Mouse (Mus musculus): ENCODE results near the gene Rab6a. TPM values are rescaled to one million over a fixed set of nuclear protein-coding genes. Genes with fewer than 3 reads are reported as not detected.

Rab6a gene
- polyA plus RNA-seq, 1 experiment from 2014 or later, result 76.5 TPM

DNA sequence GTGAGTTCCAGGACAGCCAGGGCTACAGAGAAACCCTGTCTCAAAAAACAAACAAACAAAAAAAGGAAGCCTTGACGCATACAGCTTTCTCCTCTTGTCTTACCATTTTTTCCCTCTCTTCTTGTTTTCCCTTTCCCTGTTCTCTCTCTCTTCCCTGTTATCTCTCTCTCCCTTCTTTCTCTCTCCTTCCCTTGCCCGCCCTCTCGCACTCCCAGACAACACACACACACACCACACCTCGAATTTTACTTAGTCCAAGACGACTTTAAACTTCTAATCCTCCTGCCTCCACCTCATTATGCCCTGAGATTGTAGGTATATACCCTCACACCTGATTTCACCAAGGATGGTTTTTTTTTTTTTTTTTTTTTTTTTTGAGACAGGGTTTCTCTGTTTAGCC, 76.9 kb downstream of the Rab6a start:
- no peak for ATAC-seq (replicated peaks; ENCODE audit: extremely low read depth, insufficient read depth, low FRiP score)
- H3K36me3 ChIP-seq (ENCODE audit: control insufficient read depth, insufficient read depth), result no peaks in the 10 kb centered on the region
- no peak overlapping the region for H3K4me2 ChIP-seq (ENCODE audit: low read depth, low read length)
- no peaks in the 10 kb centered on the region for H3K9me3 ChIP-seq (replicated peaks; ENCODE audit: control insufficient read depth, low read length)
- no peak overlapping the region for H3K27ac ChIP-seq (ENCODE audit: low read length)
- H3K27me3 ChIP-seq (ENCODE audit: control insufficient read depth, insufficient read depth, low read length), result no peaks in the 10 kb centered on the region
- H3K4me3 ChIP-seq (ENCODE audit: low read length), result no peak overlapping the region
- H3K9ac ChIP-seq (ENCODE audit: low read length), result no peak overlapping the region
- no peaks in the 10 kb centered on the region for H3K4me1 ChIP-seq (ENCODE audit: control insufficient read depth, insufficient read depth, low read length)
- 59% methylated on average over 5 of the region's 5 CpGs for WGBS

DNA sequence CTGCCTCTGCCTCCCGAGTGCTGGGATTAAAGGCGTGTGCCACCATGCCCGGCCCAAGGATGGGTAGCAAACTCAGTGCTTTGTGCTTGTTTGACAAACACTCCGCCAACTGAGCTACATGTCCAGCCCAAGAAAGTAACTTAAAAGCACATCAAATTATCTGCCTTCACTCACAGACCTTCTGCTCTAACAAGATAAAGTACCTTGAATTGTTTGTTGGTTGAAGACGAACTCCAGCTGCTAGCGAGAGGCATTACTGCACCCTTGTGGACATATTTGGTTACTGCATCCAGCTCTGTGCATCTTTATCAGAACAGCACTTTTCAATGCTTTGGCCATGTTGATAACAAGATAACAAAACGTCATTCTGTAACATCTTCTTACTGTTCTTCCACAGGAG, 77.3 kb downstream of the Rab6a start:
- Histone ChIP-seq H3K4me1 (ENCODE audit: control insufficient read depth, insufficient read depth, low read length) (no peaks in the 10 kb centered on the region), H3K27ac (ENCODE audit: low read length) (no peak overlapping the region), H3K36me3 (ENCODE audit: control insufficient read depth, insufficient read depth) (no peaks in the 10 kb centered on the region), H3K4me2 (ENCODE audit: low read depth, low read length) (no peak overlapping the region), H3K9ac (ENCODE audit: low read length) (no peak overlapping the region), H3K4me3 (ENCODE audit: low read length) (no peak overlapping the region), H3K9me3 (replicated peaks; ENCODE audit: control insufficient read depth, low read length) (no peaks in the 10 kb centered on the region), H3K27me3 (ENCODE audit: control insufficient read depth, insufficient read depth, low read length) (no peaks in the 10 kb centered on the region)
- 50% methylated on average over 7 of the region's 7 CpGs for WGBS
- no peak for ATAC-seq (replicated peaks; ENCODE audit: extremely low read depth, insufficient read depth, low FRiP score)

DNA sequence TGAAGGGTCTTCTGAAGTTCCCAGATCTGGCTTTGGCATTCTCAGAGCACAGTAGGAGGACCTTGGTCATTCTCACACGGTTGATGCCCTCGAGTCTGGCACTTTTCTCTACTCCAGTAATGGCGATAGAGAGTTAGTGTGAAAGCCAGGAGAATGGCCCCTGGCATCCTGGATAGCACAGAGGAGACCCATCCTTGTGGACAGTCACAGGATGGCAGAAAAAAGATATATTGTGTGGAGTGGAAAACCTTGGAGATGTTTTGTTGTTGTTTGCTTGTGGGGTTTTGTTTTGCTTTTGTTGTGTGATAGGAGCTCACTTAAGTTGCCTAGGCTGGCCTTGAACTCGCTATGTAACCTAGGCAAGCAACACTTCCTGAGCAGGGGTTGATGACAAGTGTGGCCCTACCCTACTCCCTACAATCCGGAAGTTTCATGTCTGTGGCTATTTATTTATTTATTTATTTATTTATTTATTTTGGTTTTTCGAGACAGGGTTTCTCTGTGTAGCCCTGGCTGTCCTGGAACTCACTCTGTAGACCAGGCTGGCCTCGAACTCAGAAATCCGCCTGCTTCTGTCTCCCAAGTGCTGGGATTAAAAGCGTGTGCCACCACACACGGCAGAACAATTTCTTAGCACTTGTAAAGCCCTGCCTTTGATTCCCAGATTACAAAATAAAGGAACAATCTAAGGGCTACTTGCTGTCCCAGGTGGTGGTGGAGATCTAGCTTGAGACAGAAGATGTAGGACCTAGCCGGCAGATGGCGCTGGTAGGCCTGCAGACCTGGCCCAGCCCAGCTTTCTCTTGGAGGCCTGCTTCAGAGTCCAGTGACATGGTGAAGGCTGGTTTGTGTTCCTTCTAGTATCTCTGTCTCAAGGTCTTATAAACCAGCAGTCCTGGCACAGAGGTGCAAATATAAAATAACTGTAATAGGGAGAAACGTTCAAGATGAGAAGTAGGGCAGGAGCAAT, 78.1 kb downstream of the Rab6a start:
- H3K36me3 ChIP-seq (ENCODE audit: control insufficient read depth, insufficient read depth), result no peaks in the 10 kb centered on the region
- H3K27ac ChIP-seq (ENCODE audit: low read length), result no peak overlapping the region
- WGBS, result 40% methylated on average over 13 of the region's 13 CpGs
- no peaks in the 10 kb centered on the region for H3K4me1 ChIP-seq (ENCODE audit: control insufficient read depth, insufficient read depth, low read length)
- H3K9ac ChIP-seq (ENCODE audit: low read length), result no peak overlapping the region
- H3K4me3 ChIP-seq (ENCODE audit: low read length), result no peak overlapping the region
- no peak; the same call in 1 of the 2 replicates for ATAC-seq (replicated peaks; ENCODE audit: extremely low read depth, insufficient read depth, low FRiP score)
- no peaks in the 10 kb centered on the region for H3K9me3 ChIP-seq (replicated peaks; ENCODE audit: control insufficient read depth, low read length)
- H3K4me2 ChIP-seq (ENCODE audit: low read depth, low read length), result no peak overlapping the region
- H3K27me3 ChIP-seq (ENCODE audit: control insufficient read depth, insufficient read depth, low read length), result no peaks in the 10 kb centered on the region

DNA sequence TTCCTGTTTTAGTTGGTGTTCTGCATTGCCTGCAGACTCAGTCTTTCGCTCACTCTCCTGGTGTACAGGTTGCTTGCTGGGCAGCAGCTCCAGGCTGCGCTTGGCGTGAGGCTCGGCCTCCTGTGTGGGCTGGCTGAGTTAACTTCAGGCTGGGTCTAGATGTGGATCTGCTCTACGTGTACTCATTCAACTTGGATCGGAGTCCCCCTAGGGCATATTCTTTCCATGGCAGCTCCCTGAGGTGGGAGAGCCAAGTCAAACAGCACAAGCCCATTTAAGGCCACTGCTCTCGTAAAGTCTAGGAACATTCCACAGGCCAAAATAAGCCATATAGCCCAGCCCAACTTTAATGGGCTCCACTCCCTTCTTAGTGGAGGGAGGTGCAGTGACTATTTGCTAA, 81.3 kb downstream of the Rab6a start:
- Histone ChIP-seq H3K9ac (ENCODE audit: low read length) (no peak overlapping the region), H3K9me3 (replicated peaks; ENCODE audit: control insufficient read depth, low read length) (no peaks in the 10 kb centered on the region), H3K4me3 (ENCODE audit: low read length) (no peak overlapping the region), H3K4me2 (ENCODE audit: low read depth, low read length) (no peak overlapping the region), H3K27me3 (ENCODE audit: control insufficient read depth, insufficient read depth, low read length) (no peaks in the 10 kb centered on the region), H3K36me3 (ENCODE audit: control insufficient read depth, insufficient read depth) (no peaks in the 10 kb centered on the region), H3K4me1 (ENCODE audit: control insufficient read depth, insufficient read depth, low read length) (no peaks in the 10 kb centered on the region), H3K27ac (ENCODE audit: low read length) (no peak overlapping the region)
- WGBS, result 76% methylated on average over 7 of the region's 7 CpGs
- no peak for ATAC-seq (replicated peaks; ENCODE audit: extremely low read depth, insufficient read depth, low FRiP score)

Other genes starting within 250 kb of the Rab6a start
- 14.1 and 14.5 TPM in 2 replicates for gene C2cd3, start 235.2 kb upstream of the Rab6a start, polyA plus RNA-seq (2015; fragmentation: Nextera tagmentation; extraction: Ambion mirVana)
- gene Ppme1, start 235.1 kb upstream of the Rab6a start, polyA plus RNA-seq (2015; fragmentation: Nextera tagmentation; extraction: Ambion mirVana), result 60.9 and 68.9 TPM in 2 replicates
- gene Ucp3, start 134.4 kb upstream of the Rab6a start, polyA plus RNA-seq (2015; fragmentation: Nextera tagmentation; extraction: Ambion mirVana), result 0.25 and 0.30 TPM in 2 replicates
- gene Ucp2, start 114.1 kb upstream of the Rab6a start, polyA plus RNA-seq (2015; fragmentation: Nextera tagmentation; extraction: Ambion mirVana), result 150 and 195 TPM in 2 replicates
- gene Dnajb13, start 92.5 kb upstream of the Rab6a start, polyA plus RNA-seq (2015; fragmentation: Nextera tagmentation; extraction: Ambion mirVana), result 0.85 and 1.5 TPM in 2 replicates
- gene Coa4, start 70.3 kb upstream of the Rab6a start, polyA plus RNA-seq (2015; fragmentation: Nextera tagmentation; extraction: Ambion mirVana), result 18.7 and 24.0 TPM in 2 replicates
- gene Mrpl48, start 891 bp downstream of the Rab6a start, polyA plus RNA-seq (2015; fragmentation: Nextera tagmentation; extraction: Ambion mirVana), result 84.1 and 93.5 TPM in 2 replicates
- 2.7 and 2.8 TPM in 2 replicates for gene Plekhb1, start 55.0 kb downstream of the Rab6a start, polyA plus RNA-seq (2015; fragmentation: Nextera tagmentation; extraction: Ambion mirVana)
- 25.6 and 27.2 TPM in 2 replicates for gene Fam168a, start 99.2 kb downstream of the Rab6a start, polyA plus RNA-seq (2015; fragmentation: Nextera tagmentation; extraction: Ambion mirVana)

Measured in heart, embryonic 16.5 days (tissue).